Mouse (Mus musculus) liver, embryonic 14.5 days (tissue): ENCODE measurements at regions not wholly inside any gene's neighbourhood (a gene's known extent, or its start where the extent isn't known, plus 50 kb on each side); places are given as distances from the start of the nearest gene placed in this dataset.
"Not testable (repeated sequence)": the region's sequence is repeated elsewhere in the genome, so short reads cannot be mapped to it uniquely, and the experiment has no call there.

Source experiments
- ATAC-seq: fragments of 200-750 bp; cut with Nextera tagmentation; 2 replicates; pipeline ENCODE4 v1.8.0; 2017; ENCODE audit warnings: moderate number of reproducible peaks, mild to moderate bottlenecking, moderate library complexity; ENCODE audit not compliant: insufficient read depth
- DNase-seq, 3 experiments: peaks; one replicate each; pipeline ENCODE4 v3.0.0-alpha.2; 2012 to 2013; ENCODE audit warnings: low read depth in 3 of 3, low spot score in 3 of 3
- H3K27ac ChIP-seq: fragments of 300-500 bp; sonication (generic); 2 replicates; pipeline ENCODE4 v1.5.1; 2014; ENCODE audit warnings: moderate library complexity, mild to moderate bottlenecking, control low read depth, inconsistent platforms
- H3K27me3 ChIP-seq: fragments of 300-500 bp; sonication (generic); 2 replicates; pipeline ENCODE4 v1.6.1; 2014; ENCODE audit warnings: mild to moderate bottlenecking, low read length, moderate library complexity; ENCODE audit not compliant: control insufficient read depth, insufficient read depth
- H3K36me3 ChIP-seq: fragments of 300-500 bp; sonication (generic); replicated peaks from 2 replicates; pipeline ENCODE4 v1.6.1; 2014; ENCODE audit warnings: low read depth; ENCODE audit not compliant: control insufficient read depth, insufficient read depth
- H3K4me1 ChIP-seq, 2 experiments: fragments of 200-500 bp in 1 of 2; fragments of 300-500 bp in 1 of 2; sonication (generic) in 1 of 2; replicated peaks; 2 replicates each; pipeline ENCODE4 v1.6.1; 2012 to 2014; ENCODE audit warnings: antibody characterized with exemption in 1 of 2, inconsistent platforms in 1 of 2, low read length in 1 of 2; ENCODE audit not compliant: control insufficient read depth in 2 of 2, insufficient read depth in 2 of 2
- H3K4me2 ChIP-seq: fragments of 300-500 bp; sonication (generic); 2 replicates; pipeline ENCODE4 v1.6.1; 2014; ENCODE audit warnings: low read depth, mild to moderate bottlenecking, control low read depth, moderate library complexity
- H3K4me3 ChIP-seq, 2 experiments: fragments of 200-500 bp in 1 of 2; fragments of 300-500 bp in 1 of 2; sonication (generic) in 1 of 2; 2 replicates each; pipeline ENCODE4 v1.5.1; 2012 to 2014; ENCODE audit warnings: low read depth in 2 of 2, low read length in 2 of 2, mild to moderate bottlenecking in 2 of 2, control low read depth in 1 of 2, inconsistent platforms in 1 of 2, moderate library complexity in 1 of 2; ENCODE audit not compliant: insufficient read depth in 1 of 2
- H3K9ac ChIP-seq: fragments of 300-500 bp; sonication (generic); replicated peaks from 2 replicates; pipeline ENCODE4 v1.6.1; 2014; ENCODE audit warnings: mild to moderate bottlenecking, control low read depth, moderate library complexity
- H3K9me3 ChIP-seq: fragments of 300-500 bp; sonication (generic); 2 replicates; pipeline ENCODE4 v1.6.1; 2016; ENCODE audit warnings: low read length, mixed read lengths; ENCODE audit not compliant: control insufficient read depth
- WGBS: fragments of 180-500 bp; shearing (Covaris S2); extraction: QIAGEN DNeasy Blood & Tissue Kit; methylation state at CpG from one replicate; pipeline ENCODE4 v1.1.7; 2014; ENCODE audit not compliant: insufficient replicate concordance; 5-methylcytosine and 5-hydroxymethylcytosine counted together

DNA sequence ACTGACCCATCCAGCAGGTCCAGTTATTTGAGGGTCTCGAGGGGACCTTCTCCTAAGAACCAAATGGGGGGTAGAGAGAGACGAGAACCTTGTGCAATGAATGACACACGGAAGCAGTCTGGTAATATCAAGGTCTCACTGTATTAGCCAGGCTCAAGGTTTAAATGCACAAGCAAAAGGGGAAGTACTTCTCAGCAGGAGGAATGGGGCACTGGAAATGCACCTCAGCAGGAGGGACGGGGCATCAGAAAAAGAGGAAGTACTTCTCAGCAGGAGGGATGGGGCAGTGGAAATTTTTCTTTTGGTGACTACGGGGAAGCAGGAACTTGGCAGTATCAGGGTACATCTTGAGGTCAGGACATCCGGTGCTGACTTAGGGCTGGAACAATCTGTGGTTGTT is 74.9 kb upstream of the Vmn1r3 start:
- ATAC-seq, DNase-seq, H3K4me2 ChIP-seq, H3K9ac ChIP-seq, H3K4me3 ChIP-seq, H3K9me3 ChIP-seq, H3K36me3 ChIP-seq, H3K4me1 ChIP-seq, H3K27ac ChIP-seq, H3K27me3 ChIP-seq: not testable (repeated sequence)
- WGBS: 49% methylated on average over 6 of the region's 6 CpGs

DNA sequence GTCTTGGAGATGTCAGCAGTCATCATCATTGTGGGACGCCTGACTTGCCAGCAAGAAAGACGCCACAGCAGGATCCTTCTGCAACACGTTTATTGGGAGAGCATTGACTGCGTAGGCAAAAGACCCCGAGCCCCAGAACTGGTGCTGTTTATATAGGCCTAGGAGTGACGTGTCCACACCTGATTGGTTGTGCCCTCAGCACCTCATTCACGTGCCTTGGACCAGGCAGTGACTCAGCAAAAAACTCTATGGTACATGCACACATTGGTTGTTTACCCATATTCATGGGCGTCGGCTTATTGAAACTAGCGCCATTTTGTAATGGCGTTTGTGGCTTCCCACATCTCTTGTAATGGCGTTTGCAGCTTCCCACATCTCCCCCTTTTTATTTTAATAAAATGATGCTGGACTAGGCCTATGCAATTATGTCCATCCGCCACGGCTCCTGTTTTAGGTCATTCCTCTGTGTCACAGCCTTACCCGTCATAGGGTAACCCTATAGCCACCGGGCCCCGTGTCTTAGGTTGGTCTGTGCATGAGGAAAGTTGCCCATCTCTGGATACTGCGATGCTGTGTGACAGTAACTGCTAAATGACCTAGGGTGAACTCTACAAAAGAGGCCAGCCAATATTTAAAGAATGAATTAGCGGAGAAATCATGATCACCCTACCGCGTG is 67.6 kb upstream of the Vmn1r3 start:
- ATAC-seq, H3K4me3 ChIP-seq, H3K4me1 ChIP-seq, DNase-seq, H3K9me3 ChIP-seq, H3K27ac ChIP-seq, H3K36me3 ChIP-seq, H3K27me3 ChIP-seq, H3K9ac ChIP-seq, H3K4me2 ChIP-seq: not testable (repeated sequence)
- 72% methylated on average over 21 of the region's 21 CpGs for WGBS

- DNase-seq, H3K9me3 ChIP-seq, ATAC-seq, H3K4me1 ChIP-seq, H3K9ac ChIP-seq, H3K27me3 ChIP-seq, H3K4me3 ChIP-seq, H3K36me3 ChIP-seq, H3K27ac ChIP-seq, H3K4me2 ChIP-seq: not testable (repeated sequence)
- 34% methylated on average over 4 of the region's 4 CpGs for WGBS
Observed at GRCm38 (mm10) chr4:3250258-3250657, 65.1 kb upstream of the Vmn1r3 start.

- ATAC-seq, H3K36me3 ChIP-seq, H3K27ac ChIP-seq, H3K9ac ChIP-seq, H3K4me1 ChIP-seq, H3K4me3 ChIP-seq, H3K27me3 ChIP-seq, H3K4me2 ChIP-seq, H3K9me3 ChIP-seq, DNase-seq: not testable (repeated sequence)
- 62% methylated on average over 6 of the region's 6 CpGs for WGBS
Observed at GRCm38 (mm10) chr4:3242011-3242410, 56.9 kb upstream of the Vmn1r3 start.

GRCm38 (mm10) chr4:3241351-3241750 is 56.2 kb upstream of the Vmn1r3 start:
- ATAC-seq, H3K27me3 ChIP-seq, H3K4me2 ChIP-seq, H3K36me3 ChIP-seq, H3K9ac ChIP-seq, DNase-seq, H3K4me1 ChIP-seq, H3K9me3 ChIP-seq, H3K4me3 ChIP-seq, H3K27ac ChIP-seq: not testable (repeated sequence)
- 59% methylated on average over 4 of the region's 4 CpGs for WGBS

- H3K9ac ChIP-seq, ATAC-seq: not testable (repeated sequence)
- WGBS: 51% methylated on average over 6 of the region's 6 CpGs
Observed at GRCm38 (mm10) chr4:3238493-3238892, 53.3 kb upstream of the Vmn1r3 start.

DNA sequence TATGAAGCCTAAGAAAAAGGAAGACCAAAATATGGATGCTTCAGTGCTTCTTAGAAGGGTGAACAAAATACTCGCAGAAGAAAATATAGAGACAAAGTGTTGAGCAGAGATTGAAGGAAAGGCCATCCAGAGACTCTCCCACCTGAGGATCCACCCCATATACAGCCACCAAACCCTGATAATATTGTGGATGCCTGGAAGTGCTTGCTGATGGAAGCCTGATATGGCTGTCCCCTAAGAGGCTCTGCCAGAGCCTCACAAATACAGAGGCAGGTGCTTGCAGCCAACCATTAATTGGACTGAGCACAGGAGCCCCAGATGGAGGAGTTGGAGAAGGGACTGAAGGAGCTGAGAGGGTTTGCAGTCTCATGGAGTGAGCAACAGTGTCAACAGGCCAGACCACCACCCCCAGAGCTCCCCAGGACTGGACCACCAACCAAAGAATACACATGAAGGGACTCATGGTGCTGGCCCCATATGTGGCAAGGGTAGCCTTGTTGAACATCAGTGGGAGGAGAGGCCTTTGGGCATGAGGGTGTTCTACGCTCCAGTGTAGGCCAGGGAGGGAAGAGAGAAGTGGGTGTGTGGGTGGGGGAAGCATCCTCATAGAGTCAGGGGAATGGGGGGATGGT is 51.1 kb upstream of the Vmn1r3 start:
- 30% methylated on average over 2 of the region's 2 CpGs for WGBS
- peak; percentile 35; the same call in 1 of the 2 replicates for ATAC-seq
- not testable (repeated sequence) for H3K9me3 ChIP-seq

More at GRCm38 (mm10) chr4:3238493-3238892, 53.3 kb upstream of the Vmn1r3 start:
- not testable (repeated sequence) for H3K9me3 ChIP-seq, DNase-seq, H3K4me2 ChIP-seq, H3K4me3 ChIP-seq, H3K27me3 ChIP-seq, H3K27ac ChIP-seq, H3K4me1 ChIP-seq, H3K36me3 ChIP-seq

More for the DNA sequence above, 51.1 kb upstream of the Vmn1r3 start:
- not testable (repeated sequence) for H3K27me3 ChIP-seq, H3K4me1 ChIP-seq, H3K4me2 ChIP-seq, DNase-seq, H3K9ac ChIP-seq, H3K27ac ChIP-seq, H3K36me3 ChIP-seq, H3K4me3 ChIP-seq
